ENCODE assay signal across 8 mouse cellular contexts in genomic region chr2:63700255-63700654, GRCm38 (mm10).
DNase-seq lines count a peak whose midpoint lies in the region; ATAC-seq lines count a peak whose summit lies in the region.
"Had no signal": no experiment of that assay in that cellular context is flagged by ENCODE, and none has a peak within 500 bp of the region (broad histone marks: within the 10 kb centered on the region; RNA-seq: fewer than 3 reads in every experiment).

No protein-coding gene starts in this region.

- peak; percentile 39 for DNase-seq in layer of hippocampus, adult 9-10 months (ENCODE audit: low spot score)
- no peak for DNase-seq in layer of hippocampus, postnatal 25 days (ENCODE audit: extremely low spot score in 1 of 2, low spot score in 1 of 2)
- DNase-seq in NIH3T3 (ENCODE audit: low read depth), result peak; percentile 75
- peak; percentile 87 for DNase-seq in embryo, embryonic 10.5 days (ENCODE audit: low spot score)

- H3K4me1 ChIP-seq in midbrain, embryonic 15.5 days, result peaks cover 14% of the 10 kb centered on the region

- no peaks in the 10 kb centered on the region for H3K27me3 ChIP-seq in midbrain, embryonic 15.5 days (replicated peaks)
- H3K27me3 ChIP-seq: limb, embryonic 15.5 days had no signal

- no peaks in the 10 kb centered on the region for H3K9me3 ChIP-seq in midbrain, embryonic 15.5 days
- H3K9me3 ChIP-seq: limb, embryonic 15.5 days had no signal

- H3K9ac ChIP-seq in midbrain, embryonic 15.5 days, result no peak overlapping the region
- H3K9ac ChIP-seq: limb, embryonic 15.5 days had no signal

- 16% methylated on average over 3 of the region's 3 CpGs for WGBS in midbrain, embryonic 15.5 days

- peak; percentile 69; the same call in 1 of the 2 replicates for ATAC-seq in midbrain, embryonic 15.5 days (replicated peaks)
- no peak for ATAC-seq in CD4-positive, CD25-positive, alpha-beta regulatory T cell, adult 4 months
- ATAC-seq in erythroid progenitor cell, adult 5-6 weeks (replicated peaks; ENCODE audit: low FRiP score, poor library complexity, severe bottlenecking), result no peak

- H3K36me3 ChIP-seq in midbrain, embryonic 15.5 days (replicated peaks), result no peaks in the 10 kb centered on the region
- H3K36me3 ChIP-seq: limb, embryonic 15.5 days had no signal

- H3K27ac ChIP-seq in midbrain, embryonic 15.5 days, result no peak overlapping the region
- H3K27ac ChIP-seq: limb, embryonic 15.5 days had no signal

- H3K4me3 ChIP-seq in midbrain, embryonic 15.5 days, result no peak overlapping the region
- H3K4me3 ChIP-seq: limb, embryonic 15.5 days had no signal

- H3K4me2 ChIP-seq in midbrain, embryonic 15.5 days, result no peak overlapping the region
- H3K4me2 ChIP-seq: limb, embryonic 15.5 days had no signal

Comparison
In these comparisons a context has a peak if more than half of its experiments do, and no peak if none do; other contexts are left out.
1. DNase-seq: peak in layer of hippocampus, adult 9-10 months (single experiment), NIH3T3 (single experiment) and embryo, embryonic 10.5 days (single experiment); none in layer of hippocampus, postnatal 25 days (0 of 2).